Mouse (Mus musculus) A20 (cell line): ENCODE results near the gene Fhdc1.

Experiments used
- DNase-seq: peaks from one replicate; pipeline ENCODE4 v3.0.0-alpha.2; 2011; ENCODE audit warnings: low read depth, low spot score

Gene Fhdc1

DNA sequence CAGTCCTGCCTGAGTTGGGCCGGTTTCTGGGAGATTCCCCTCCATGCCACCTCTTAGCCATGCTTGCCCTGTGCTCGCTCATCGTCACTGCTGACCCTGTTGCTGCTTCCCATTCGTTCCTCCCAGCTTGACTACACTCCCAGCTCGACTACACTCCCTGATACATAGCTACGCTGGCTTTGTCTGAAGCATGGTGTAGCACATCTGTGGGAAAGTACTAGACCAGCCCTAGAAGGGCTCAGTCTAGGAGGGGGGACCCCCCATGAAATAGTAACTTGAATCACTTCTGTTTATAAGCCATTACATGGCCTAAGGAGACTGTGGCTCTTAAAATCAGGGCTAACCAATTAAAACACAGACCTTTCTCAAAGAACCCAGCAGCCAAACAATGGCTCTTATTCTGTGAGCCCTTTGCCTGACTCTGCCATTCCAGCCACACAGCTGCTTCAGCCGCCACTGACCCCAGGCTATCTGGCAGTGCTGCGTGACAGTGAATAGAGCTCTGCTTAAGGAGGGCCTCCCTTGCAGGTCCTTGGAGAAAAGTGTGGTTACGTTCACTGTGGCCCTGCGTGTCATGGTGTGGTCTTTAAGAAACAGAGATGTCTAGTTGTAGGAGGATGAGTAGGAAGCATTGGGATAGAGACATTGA lies 47.3 kb downstream of the Fhdc1 start:
- DNase-seq = no peak

DNA sequence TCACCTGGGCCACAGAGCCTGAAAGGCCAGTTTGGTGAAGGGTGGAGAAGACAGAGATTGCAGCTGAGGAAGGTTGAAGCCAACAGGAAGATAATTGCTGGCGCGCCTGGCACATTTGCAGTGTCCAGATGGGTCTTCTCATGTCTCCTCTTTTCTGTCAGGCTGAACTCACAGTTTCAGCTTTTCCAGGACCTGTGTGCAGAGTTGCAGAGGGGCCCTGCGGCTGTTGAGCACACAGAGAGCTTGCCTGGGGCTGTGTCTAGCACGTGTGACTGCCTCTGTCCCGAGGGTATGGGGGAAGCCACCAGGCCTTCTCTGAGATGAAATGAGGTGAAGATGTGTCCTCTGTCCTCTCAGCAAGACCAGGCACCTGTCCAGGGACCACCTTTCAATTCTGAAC lies 49.0 kb downstream of the Fhdc1 start:
- DNase-seq = no peak

DNA sequence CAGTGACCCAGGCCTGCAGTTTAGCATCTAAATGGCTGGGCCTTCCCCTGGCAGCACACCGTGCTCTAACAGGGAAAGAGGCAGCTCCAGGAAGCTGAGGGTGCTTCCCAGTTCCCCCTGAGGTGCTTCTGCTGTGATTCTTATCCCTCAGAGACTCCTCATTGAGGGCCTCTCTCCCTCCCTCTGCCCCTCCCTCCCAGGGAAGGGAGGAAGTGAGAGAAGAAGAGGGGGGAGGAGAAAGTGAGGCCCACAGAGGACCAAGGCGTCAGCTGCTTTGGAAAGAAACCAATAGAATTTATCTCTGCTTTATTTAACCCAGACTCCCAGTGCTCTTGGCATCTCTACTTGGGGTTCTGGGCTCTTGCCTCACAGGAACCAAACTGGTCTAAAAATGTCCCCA lies 50.1 kb downstream of the Fhdc1 start:
- DNase-seq = no peak

DNA sequence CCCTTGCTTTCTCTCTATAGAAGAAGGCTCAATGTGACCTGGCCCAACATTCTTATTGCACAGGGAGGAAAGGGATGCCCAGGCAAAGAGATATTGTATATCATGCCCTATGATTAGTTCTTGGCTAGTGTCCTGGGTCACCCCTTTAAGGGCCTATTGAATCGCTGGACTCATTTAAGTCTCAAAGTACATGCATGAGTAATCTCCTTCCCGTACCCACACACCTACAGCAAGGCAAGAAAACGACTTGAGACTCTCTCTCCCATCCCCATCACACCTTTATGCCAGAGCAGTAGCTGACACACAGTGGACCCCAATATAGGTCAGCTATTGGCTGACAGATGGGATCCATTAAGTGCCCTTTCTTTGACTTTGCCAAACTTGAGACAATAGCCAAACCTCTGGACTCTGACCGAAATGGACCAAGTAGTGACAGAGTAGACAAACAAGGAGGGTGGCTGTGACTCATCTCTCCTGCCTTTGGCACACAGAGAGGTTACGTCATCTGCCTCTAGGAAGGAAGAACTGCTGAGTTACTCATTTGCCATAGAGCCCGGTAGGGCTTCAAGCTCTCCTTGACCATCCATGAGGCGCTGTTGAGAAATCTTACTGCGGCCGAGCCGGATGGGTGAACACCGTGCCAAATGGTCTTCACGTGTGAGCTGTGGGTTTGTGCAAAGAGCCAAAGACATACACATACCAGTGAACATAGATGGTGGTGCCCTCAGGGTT lies 51.1 kb downstream of the Fhdc1 start:
- no peak for DNase-seq

DNA sequence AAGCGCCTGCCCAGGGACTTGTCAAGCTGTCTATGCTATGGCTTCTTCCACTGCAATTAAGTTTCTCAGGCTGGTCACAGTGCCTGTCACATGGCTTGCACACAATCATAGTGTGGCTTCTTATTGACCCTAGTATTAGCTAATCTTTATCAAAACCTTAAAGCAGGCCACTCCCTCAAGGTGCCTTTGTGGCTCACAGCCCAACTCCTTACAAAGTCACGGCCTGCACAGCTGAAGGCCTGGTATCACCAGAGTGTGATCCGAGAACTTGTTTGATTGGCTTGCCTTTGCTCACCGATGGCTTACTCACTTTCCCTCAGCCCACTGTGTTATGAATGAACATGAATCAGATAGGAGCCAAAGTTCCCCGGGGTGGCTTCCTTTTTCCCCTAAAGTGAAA lies 52.5 kb downstream of the Fhdc1 start:
- DNase-seq = no peak

DNA sequence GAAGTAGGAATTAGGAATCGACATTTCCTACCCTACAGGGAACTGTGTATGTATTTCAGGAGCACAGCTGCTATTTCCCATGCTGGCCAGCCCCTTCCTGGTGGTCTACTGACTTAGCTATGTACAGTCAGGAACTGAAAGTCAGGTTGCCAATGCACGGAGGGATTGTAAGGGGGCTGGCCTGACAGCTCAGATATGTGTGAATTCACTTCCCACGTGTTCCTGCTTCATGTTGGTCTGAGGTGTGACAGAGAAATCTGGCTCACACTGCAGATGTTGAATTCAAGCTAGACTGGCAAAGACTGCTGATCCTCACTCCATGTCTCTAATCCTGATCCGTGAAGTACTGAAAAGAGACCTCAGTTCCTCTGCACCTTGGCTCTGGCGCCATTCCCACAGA lies 57.9 kb downstream of the Fhdc1 start:
- no peak for DNase-seq

DNA sequence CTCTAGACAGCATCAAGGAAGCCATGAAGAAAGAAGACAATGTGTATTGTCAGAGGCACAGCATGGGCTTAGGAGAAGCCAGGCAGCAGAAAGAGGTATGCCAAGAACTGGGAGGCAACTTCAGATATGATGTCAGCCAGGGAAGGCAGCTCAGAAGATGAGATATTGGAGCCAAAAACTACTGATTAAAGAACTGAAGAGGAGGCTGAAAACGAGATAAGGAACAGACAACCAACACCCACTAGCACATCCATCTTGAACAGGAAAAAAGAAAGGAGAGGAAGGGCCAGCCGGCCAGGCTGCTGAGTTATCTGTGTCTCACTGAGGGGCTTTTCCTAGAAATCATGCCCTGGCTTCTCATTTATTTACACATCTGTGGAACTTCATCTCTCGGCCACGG lies 66.4 kb downstream of the Fhdc1 start:
- DNase-seq = no peak

DNA sequence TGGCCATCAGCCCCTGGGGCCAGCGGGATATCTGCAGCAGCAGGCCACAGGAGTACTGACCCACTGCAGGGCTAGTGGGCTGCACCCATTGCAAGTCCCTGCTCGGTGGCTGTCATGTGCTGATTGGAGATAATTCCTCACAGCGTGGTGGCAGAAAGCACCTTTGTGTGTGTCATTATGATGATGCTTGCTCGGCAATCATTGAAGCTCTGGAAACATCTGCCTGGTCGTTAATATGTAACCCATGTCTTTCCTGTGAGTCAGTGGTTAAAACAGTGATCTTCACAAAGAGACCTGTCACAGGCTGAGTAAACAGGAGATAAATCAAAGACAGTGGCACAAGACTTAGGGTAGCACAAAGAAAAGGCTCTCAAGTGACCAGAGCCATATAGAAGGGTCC lies 67.3 kb downstream of the Fhdc1 start:
- DNase-seq = no peak

DNA sequence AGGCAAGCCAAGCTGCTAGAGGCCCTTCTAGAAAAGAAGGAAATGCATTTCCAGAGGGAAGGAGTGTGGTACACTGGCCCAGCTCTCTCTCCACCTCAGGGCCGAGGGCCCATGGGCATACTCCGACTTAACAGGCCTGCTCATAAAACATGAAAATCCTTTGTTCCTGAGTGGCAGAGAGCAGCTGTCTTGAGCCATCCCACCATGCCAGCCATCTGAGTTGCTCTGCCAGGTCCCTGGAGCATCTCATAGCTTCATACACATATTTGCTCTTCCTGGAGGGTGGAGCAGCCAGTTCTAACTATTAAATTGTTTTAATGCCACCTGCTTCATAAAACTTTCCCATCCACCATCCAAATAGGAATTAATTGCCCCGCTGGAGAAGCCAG lies 70.8 kb downstream of the Fhdc1 start:
- DNase-seq = no peak

DNA sequence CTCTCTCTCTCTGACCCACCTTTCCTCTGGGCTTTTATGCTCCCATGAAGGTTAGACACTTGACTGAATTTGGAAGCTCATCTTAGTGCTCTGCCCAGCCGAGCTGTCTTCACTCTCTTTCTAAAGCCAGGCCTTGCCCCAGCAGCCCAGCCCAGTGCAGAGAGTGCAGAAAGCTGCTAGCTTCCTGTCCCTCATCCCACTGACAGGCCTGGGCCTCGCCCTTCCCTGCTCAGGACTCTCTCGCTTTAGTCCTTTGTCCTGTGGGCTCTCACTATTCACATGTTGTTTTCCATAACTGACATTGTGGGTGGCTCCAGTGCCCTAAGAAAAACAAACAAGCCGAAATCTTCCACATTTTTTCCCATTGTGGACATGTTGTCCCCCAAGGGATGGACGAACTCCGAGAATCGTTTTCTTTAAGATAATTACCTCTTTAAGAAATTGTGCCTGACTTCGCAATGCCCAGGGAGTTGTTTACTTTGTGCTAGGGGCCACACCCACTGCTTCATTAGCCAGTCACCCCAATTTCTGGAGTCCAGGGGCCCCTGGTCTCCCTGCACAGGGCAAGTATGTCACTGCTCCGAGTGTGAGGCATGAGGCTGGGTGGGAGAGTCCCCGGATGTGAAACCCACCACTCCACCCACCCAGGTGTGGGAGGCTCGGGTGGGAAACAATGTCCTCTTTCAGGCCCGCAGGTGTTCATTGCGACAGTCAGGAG lies 71.3 kb downstream of the Fhdc1 start:
- DNase-seq = no peak

DNA sequence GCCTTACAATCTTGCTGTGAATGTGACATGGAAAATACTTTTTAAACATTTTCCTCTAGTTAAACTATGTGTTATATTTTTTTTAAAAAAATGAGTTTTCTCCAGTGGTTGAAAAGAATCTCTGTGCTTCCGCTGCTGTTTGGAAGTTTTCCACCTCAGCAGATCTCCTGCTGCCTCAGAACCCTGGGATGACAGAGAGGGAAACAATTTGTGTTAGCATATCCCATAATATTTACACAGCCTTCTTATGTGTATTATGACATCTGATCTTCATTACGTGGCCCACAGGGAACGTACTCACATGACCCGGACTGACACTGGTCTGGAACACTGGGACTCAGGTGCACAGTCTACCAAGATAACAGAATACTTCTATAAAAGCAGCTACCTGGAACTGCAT lies 74.7 kb downstream of the Fhdc1 start:
- no peak for DNase-seq

DNA sequence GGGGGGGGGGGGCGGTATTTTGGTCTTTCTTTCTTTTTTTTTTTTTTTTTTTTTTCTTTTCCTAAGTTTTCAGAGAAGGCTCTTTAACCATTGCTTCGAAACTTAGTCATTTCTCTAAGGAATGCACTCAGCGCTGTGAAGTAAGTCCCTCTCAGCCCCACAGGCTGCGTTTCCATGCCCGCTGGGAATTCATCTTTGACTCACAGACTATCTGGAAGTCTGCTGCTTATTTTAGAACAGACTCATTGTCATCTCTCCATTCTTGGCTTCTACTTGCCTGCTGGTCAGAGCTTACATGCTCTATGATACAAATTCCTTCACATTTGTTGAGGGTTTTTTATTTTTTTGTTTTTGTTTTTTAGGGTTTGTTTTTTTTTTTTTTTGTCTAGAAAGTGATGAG lies 76.8 kb downstream of the Fhdc1 start:
- DNase-seq = no peak

DNA sequence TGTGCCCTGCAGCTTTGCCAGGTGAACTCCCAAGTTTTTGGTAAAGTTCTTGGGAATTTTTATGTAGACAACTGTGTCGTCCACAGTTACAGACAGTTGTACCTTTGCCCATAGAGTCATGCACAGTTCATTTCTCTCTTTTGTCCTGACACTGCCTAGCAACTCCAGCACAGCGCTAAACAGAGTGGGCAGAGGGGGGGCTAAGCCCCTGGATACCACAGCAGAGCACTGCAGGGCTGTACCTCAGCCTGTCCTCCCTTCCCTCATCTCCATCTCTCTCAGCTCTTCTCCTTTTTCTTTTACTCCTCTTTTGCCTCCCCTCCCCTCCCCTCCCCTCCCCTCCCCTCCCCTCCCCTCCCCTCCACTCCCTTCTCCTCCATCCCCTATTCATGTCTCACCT lies 77.5 kb downstream of the Fhdc1 start:
- DNase-seq = no peak

DNA sequence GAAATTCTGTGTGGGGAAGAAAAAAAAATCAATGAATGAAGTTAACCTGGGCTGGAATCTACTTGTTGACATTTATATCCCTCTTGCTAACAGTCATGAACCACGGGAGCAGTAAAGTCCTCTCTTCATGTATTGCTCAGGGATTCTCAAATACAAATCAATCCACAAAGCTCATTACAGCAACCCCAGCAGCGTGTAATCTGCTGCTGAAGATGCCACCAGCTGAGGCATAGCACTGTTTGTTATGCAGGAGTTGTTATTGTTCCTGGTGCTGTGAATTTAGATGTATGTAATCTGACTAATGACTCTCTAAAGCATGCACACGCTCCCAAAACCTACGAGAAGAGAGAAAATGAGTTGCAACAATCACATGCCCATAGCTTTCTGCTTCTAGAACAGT lies 82.3 kb downstream of the Fhdc1 start:
- DNase-seq = no peak

DNA sequence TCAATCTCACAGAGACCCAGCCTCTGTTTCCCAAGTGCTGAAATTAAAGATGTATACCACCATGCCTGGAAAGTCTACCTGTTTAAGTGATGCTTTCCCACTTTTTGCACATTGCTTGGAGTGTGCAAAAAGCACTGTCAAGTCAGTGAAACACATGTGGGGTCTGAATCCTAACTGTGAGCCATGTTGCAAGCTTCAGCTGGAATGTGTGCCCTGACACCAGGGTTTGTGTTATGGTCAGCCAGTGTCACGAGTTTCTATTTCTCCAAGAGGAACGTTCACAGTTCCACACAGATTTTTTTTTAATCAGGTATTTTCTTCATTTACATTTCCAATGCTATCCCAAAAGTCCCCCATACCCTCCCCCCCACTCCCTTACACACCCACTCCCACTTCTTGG lies 84.0 kb downstream of the Fhdc1 start:
- DNase-seq = no peak

DNA sequence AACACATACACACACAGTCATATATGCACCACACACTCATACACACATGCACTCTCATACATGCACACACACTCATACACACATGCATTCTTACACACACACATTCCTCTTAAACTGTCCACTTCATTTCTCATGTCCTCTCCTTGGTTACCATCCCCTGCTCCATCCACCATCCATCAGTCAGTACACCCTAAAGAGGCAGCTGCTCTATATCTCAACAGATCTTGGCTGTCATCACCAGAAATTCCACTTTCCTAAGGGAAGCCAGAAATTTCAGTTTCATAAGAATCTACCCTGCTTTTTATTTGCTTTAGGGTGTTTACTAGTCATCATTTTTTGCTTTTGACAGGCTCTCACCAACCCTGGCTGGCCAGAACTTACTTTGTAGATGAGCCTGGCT lies 84.4 kb downstream of the Fhdc1 start:
- DNase-seq = no peak

DNA sequence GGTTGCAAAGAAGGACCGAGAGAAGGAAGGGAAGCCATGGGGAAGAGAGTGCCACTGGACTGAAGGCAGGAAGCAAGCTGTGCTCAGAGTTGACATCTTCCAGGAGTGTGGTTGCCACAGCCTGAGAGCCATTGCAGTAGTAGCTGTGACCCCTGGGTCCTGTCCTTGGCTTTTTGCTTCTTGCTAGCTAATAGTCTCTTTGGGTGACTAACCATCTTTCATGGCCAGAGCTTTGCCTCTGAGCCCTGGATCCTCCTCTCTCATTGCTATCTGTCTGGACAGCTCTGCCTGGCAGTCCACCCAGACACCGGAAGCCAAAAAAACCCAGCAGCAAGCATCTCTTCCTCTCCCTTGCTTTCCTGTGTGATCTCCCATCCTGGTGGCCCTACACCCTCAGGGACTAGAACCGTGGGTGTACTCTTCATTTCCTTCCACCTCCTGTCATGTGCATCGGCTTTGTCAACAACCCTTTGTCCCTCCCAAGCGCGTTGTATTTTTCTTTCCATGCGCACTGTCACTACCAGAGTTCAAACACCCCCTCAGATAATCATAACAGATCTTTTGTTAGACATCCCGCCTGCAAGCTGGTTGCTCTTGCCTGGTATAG lies 85.3 kb downstream of the Fhdc1 start:
- no peak for DNase-seq
